Mouse (Mus musculus): ENCODE measurements around the gene Cfap45.

Gene Cfap45

DNA sequence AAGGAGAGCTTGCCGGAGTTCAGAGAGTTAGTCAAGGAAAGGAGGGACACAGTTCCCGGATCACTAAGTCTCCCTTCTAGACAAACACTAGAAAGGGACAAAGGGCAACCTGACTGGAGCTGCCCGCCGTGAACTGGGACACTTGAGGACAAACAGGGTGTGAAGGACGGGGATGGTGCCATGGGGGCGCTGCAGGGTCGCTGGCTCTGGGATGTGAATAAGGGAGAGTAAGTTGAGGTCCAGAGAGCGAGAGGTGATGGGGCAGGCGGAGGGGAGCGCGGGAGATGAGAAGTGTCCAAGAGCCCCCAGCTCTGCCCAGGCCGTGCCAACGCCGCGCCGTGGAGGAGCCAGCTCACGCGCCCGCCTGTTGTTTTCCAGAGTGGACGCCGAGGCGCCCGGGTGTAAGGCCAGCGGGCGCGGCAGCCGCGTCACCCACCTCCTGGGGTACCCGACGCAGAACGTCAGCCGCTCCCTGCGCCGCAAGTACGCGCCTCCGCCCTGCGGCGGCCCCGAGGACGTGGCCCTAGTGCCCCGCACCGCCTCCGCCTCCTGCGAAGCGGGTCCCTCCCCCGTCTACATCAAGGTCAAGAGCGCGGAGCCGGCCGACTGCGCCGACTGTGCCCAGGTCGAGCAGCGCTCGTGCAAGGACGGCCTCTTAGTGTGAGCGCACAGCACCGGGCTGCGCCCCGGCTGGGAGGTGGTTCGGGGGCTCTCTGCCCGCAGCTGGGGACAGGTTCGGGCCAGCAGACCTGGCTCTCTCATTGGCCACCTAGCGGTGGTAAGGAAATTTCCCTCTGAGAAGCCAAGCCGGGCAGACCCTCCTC, 42.3 kb downstream of the Cfap45 start:
- DNase-seq (ENCODE audit: low spot score in 2 of 2) = peak; percentile 46 to 62

DNA sequence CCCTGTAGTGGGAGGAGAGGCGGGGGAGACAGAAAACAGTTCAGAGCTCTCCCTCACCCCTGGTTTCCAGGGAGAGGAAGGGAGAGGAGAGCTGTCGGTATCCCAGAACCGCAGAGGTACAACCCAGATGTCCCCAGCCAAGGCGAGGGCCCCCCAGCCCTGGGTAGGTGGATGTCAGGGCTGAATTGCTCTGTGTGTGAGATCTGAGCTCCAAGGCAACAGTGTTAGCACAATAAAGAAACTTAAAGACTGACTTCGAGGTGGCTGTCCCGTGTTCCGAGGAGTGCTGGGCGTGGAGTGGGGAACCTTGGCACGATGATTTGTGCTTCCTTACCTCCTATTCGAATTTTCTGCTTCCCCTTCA, 42.8 kb downstream of the Cfap45 start:
- no peak for DNase-seq (ENCODE audit: low spot score in 2 of 2)

GRCm38 (mm10) chr1:172566131-172566530, 45.5 kb downstream of the Cfap45 start:
- no peak for DNase-seq (ENCODE audit: low spot score in 2 of 2)

- no peak for DNase-seq (ENCODE audit: low spot score in 2 of 2)
These were observed 47.2 kb downstream of the Cfap45 start for GRCm38 (mm10) chr1:172567758-172568157.

DNA sequence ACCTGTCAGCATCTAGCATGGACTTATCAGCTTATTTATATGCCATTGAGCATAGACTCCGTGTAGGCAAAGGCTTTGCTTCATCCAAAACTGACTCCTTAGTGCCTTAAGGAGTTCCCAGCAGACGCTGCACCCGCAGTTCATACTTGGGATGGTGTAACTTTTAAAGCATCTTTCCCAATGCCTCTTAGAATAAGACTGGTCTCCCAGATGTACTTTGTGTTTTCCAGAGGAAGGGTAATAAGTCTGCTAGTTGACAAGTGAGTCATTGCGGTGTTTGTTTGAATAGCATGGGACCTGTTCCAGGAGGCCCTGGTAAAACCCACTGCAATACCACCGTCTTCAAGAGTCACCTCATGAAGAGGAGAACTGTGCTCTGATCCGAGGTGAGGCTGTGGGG, 59.5 kb downstream of the Cfap45 start:
- DNase-seq (ENCODE audit: low spot score in 2 of 2) = no peak

- DNase-seq (ENCODE audit: low spot score in 2 of 2) = no peak
These were observed 61.8 kb downstream of the Cfap45 start for GRCm38 (mm10) chr1:172582436-172582835.

- no peak for DNase-seq (ENCODE audit: low spot score in 2 of 2)
These were observed 63.7 kb downstream of the Cfap45 start for GRCm38 (mm10) chr1:172584271-172584670.

GRCm38 (mm10) chr1:172585026-172585425, 64.4 kb downstream of the Cfap45 start:
- DNase-seq (ENCODE audit: low spot score in 2 of 2) = no peak

- DNase-seq (ENCODE audit: low spot score in 2 of 2) = no peak
These were observed 65.3 kb downstream of the Cfap45 start for GRCm38 (mm10) chr1:172585612-172586567.

- DNase-seq (ENCODE audit: low spot score in 2 of 2) = peak; percentile 44 to 52
These were observed 69.8 kb downstream of the Cfap45 start, which contains the start of gene Slamf8 for GRCm38 (mm10) chr1:172590385-172590784. Gene Slamf8, minus strand, starts transcription at chr1:172590568.

GRCm38 (mm10) chr1:172593321-172593720, 72.7 kb downstream of the Cfap45 start:
- DNase-seq (ENCODE audit: low spot score in 2 of 2) = no peak

DNA sequence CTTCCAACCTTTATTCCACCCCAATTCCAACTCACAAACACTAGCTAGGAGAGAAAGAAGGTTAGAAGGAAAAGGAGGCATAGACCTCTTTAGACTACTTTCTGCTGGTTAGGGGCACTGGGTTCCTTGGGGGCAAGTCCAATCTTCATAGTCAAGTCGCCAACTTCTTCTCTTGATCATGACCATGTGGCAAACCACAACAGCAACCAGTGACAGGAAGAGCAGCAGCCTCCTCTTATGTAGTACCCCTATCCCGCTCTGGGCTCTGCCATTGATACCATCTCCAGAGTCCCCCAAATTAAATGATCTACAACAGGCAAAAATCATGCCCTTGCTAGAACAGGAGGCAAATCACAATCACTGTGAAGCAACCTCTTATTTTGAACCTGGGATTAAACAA, 73.4 kb downstream of the Cfap45 start:
- DNase-seq (ENCODE audit: low spot score in 2 of 2) = no peak

- DNase-seq (ENCODE audit: low spot score in 2 of 2) = no peak
These were observed 73.9 kb downstream of the Cfap45 start for GRCm38 (mm10) chr1:172594495-172594894.
